Mouse (Mus musculus) kidney, embryonic 14.5 days (tissue): ENCODE measurements around the gene Sod2. TPM values are rescaled to one million over a fixed set of nuclear protein-coding genes. Genes with fewer than 3 reads are reported as not detected.
"Not testable (repeated sequence)": the region's sequence is repeated elsewhere in the genome, so short reads cannot be mapped to it uniquely, and the experiment has no call there.

Experiments
- ATAC-seq: fragments of 200-750 bp; cut with Nextera tagmentation; 2 replicates; pipeline ENCODE4 v1.8.0; 2017; ENCODE audit warnings: moderate number of reproducible peaks, mild to moderate bottlenecking, moderate TSS enrichment, moderate library complexity; ENCODE audit not compliant: low FRiP score, low TSS enrichment
- H3K27ac ChIP-seq: fragments of 300-500 bp; sonication (generic); 2 replicates; pipeline ENCODE4 v1.5.1; 2014; ENCODE audit warnings: low read depth, mild to moderate bottlenecking, low read length, moderate library complexity, mixed read lengths
- H3K27me3 ChIP-seq: fragments of 300-500 bp; sonication (generic); 2 replicates; pipeline ENCODE4 v1.6.1; 2014; ENCODE audit warnings: mild to moderate bottlenecking, low read length; ENCODE audit not compliant: control insufficient read depth, insufficient read depth
- H3K36me3 ChIP-seq: fragments of 300-500 bp; sonication (generic); 2 replicates; pipeline ENCODE4 v1.6.1; 2014; ENCODE audit warnings: low read length, mixed read lengths; ENCODE audit not compliant: control insufficient read depth, insufficient read depth
- H3K4me1 ChIP-seq: fragments of 300-500 bp; sonication (generic); 2 replicates; pipeline ENCODE4 v1.6.1; 2014; ENCODE audit warnings: low read length, mixed read lengths; ENCODE audit not compliant: control insufficient read depth, insufficient read depth
- H3K4me2 ChIP-seq: fragments of 300-500 bp; sonication (generic); replicated peaks from 2 replicates; pipeline ENCODE4 v1.6.1; 2014; ENCODE audit warnings: low read depth, mild to moderate bottlenecking, low read length
- H3K4me3 ChIP-seq: fragments of 300-500 bp; sonication (generic); 2 replicates; pipeline ENCODE4 v1.5.1; 2014; ENCODE audit warnings: mild to moderate bottlenecking, low read length
- H3K9ac ChIP-seq: fragments of 300-500 bp; sonication (generic); 2 replicates; pipeline ENCODE4 v1.6.1; 2014; ENCODE audit warnings: low read depth, mild to moderate bottlenecking, low read length, moderate library complexity
- H3K9me3 ChIP-seq: fragments of 300-500 bp; sonication (generic); 2 replicates; pipeline ENCODE4 v1.6.1; 2016; ENCODE audit warnings: low read length; ENCODE audit not compliant: control insufficient read depth
- WGBS: fragments of 180-500 bp; shearing (Covaris S2); extraction: QIAGEN DNeasy Blood & Tissue Kit; methylation state at CpG from one replicate; pipeline ENCODE4 v1.1.7; 2014; 5-methylcytosine and 5-hydroxymethylcytosine counted together
- polyA plus RNA-seq: library from polyadenylated mRNA; unstranded; fragments of >200 nt; fragmentation: Nextera tagmentation; extraction: Ambion mirVana; gene quantifications from 2 replicates; pipeline ENCODE4 v1.2.1, GENCODE M21; 2014

Gene Sod2
- 139 and 144 TPM in 2 replicates for polyA plus RNA-seq

DNA sequence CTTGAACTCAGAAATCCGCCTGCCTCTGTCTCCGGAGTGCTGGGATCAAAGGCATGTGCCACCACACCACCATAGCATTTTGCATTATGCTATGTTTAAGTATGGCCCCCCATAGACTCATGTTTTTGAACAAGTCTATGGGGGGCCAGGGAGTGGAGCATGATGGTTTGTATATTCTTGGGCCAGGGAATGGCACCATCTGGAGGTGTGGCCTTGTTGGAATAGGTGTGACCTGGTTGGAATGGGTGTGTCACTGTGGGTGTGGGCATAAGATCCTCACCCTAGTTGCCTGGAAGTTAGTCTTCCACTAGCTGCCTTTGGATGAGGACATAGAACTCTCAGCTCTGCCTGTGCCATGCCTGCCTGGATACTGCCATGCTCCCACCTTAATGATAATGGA is at the start of gene Sod2:
Gene Sod2, plus strand, starts transcription at position 301 of the 400 bp plus-strand sequence.
- Histone ChIP-seq H3K4me1 (peaks cover 11% of the 10 kb centered on the region; the same call in 1 of the 2 replicates), H3K27ac (peak within 1 kb of the TSS; percentile 72; the same call in 1 of the 2 replicates), H3K9ac (peak within 1 kb of the TSS; percentile 44; the same call in 1 of the 2 replicates), H3K4me3 (peak within 1 kb of the TSS; percentile 73), H3K4me2 (peak within 1 kb of the TSS; percentile 64)
- not testable (repeated sequence) for H3K9me3 ChIP-seq, ATAC-seq, H3K27me3 ChIP-seq, H3K36me3 ChIP-seq
- WGBS = 95% methylated on average over 2 of the region's 2 CpGs

DNA sequence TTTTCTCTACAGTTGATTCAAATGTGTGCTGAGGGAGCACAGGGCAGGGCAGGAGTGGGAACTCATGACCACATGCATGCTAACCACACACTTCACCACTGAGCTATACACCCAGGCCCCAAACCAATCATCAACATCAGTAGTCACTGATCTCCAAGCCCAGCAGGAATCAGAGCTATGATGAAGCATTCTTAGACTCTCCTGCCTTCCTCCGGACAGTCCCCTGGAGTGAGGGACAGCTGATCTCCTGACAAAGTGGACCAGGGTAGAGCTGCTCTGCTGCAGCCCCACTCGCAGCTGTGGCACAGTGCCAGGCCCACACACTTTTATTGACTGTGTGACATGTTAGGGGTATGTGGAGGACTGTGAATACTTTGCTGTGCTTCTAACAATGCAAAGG is 47.3 kb upstream of the Sod2 start:
- H3K36me3 ChIP-seq = peaks cover 23% of the 10 kb centered on the region
- not testable (repeated sequence) for H3K27ac ChIP-seq, H3K9me3 ChIP-seq, H3K4me3 ChIP-seq, H3K27me3 ChIP-seq, H3K9ac ChIP-seq, ATAC-seq, H3K4me2 ChIP-seq, H3K4me1 ChIP-seq
- WGBS = 24% methylated on average over 1 of the region's 2 CpGs

DNA sequence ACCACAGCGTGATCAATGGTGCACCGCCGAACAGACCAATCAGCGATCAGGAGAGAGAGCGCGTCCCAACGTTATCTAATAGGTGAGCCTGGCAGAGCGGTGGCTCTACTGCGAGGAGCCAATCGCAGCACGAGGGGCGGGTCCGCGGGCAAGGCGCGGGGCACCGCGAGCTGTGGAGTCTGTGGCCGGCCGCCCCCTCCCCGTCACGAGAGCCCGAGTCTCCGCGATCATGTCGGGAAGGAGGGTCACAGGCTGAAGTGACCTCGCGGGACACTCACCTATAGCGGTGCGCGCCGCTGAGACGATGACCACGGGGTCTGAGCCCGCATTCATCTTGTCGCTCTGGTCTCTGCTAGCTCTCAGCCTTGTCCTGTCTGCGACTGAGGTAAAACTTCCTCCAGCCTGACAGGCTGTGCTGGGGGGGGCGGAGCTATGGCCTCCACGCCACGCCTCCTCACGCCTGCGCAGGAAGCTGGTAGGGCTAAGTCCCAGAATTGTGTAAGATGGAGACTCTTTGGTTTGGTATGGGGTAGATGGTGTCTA is 46.2 kb upstream of the Sod2 start, which contains the start of gene Acat2:
Gene Acat2, minus strand, starts transcription at position 417 of the 543 bp plus-strand sequence.
- peak within 1 kb of the TSS; percentile 3; the same call in 1 of the 2 replicates for H3K27ac ChIP-seq
- peak within 1 kb of the TSS; percentile 56 for H3K4me2 ChIP-seq
- peak; percentile 99 for ATAC-seq
- H3K9me3 ChIP-seq = no peaks in the 10 kb centered on the region
- peak within 1 kb of the TSS; percentile 19; the same call in 1 of the 2 replicates for H3K9ac ChIP-seq
- no peaks in the 10 kb centered on the region for H3K4me1 ChIP-seq
- under 1% methylated on average over 38 of the region's 42 CpGs for WGBS
- no peaks in the 10 kb centered on the region for H3K27me3 ChIP-seq
- H3K36me3 ChIP-seq = peaks cover 23% of the 10 kb centered on the region
- H3K4me3 ChIP-seq = peak within 1 kb of the TSS; percentile 40

DNA sequence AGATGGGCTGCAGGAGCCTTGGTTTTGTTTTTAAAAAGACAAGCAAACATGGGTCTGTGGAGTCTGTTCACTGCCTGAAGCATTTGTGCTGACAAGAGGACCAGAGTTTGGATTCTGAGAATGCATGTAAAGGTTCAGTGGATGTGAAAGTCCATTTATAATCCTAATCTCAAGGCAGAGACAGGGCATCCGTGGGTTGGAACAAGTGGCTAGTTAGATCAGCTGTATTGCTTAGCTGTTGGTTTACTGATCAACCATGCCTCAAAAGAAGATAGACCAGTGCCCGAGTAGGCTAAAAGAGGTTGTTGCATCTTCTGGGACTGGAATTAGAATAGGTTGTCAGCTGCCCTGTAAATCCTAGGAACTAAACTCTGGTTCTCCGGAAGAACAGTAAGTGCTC is 43.2 kb upstream of the Sod2 start:
- no peaks in the 10 kb centered on the region for H3K4me1 ChIP-seq
- H3K9me3 ChIP-seq = no peaks in the 10 kb centered on the region
- H3K4me3 ChIP-seq = no peak overlapping the region
- no peak overlapping the region for H3K27ac ChIP-seq
- no peak overlapping the region for H3K9ac ChIP-seq
- WGBS = 82% methylated on average over 3 of the region's 3 CpGs
- no peaks in the 10 kb centered on the region for H3K27me3 ChIP-seq
- no peak for ATAC-seq
- H3K36me3 ChIP-seq = peaks cover 27% of the 10 kb centered on the region
- H3K4me2 ChIP-seq = no peak overlapping the region

DNA sequence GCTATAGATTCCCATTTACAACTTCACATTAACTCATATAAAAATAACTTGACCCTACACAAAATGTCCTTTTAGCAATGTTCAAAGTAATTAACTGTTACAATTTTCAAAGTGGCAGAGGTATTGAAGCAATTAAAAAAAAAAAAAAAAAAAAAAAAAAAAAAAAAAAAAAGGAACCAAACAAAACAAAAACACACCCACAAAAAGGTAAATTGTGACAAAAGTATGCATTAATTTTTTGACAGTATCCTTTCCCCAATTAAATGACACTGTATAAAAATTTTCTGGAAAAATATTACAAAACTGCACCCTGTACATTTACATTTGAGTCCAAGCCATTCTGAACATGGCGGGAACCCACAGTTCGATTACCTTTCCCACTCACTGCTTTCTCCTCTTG is 39.5 kb upstream of the Sod2 start:
- H3K36me3 ChIP-seq = peaks cover 44% of the 10 kb centered on the region
- WGBS = 86% methylated on average over 2 of the region's 2 CpGs

DNA sequence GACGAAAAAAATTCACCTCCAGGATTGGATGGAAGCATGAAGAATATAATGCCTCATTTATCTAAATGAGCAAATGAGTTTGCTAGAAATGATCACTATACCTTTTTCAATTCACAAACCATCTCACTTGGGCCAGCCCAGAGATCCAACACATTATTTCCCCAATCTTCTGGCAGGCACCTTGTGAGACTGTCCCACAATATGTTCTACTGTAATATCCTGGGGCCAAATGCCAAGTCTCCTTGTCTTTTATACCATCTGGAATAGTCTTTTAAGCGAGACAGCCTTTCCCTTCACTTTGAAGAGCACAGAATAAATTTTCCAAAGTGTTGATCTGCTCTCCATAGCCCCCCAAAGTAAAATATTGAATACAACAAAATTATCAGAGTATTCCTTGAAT is 32.8 kb upstream of the Sod2 start:
- Histone ChIP-seq H3K4me3 (no peak overlapping the region), H3K4me1 (no peaks in the 10 kb centered on the region), H3K27me3 (no peaks in the 10 kb centered on the region), H3K4me2 (no peak overlapping the region), H3K9me3 (no peaks in the 10 kb centered on the region), H3K36me3 (peaks cover 66% of the 10 kb centered on the region), H3K27ac (no peak overlapping the region), H3K9ac (no peak overlapping the region)
- WGBS = 86% methylated on average over 2 of the region's 2 CpGs
- no peak for ATAC-seq

More for the DNA sequence above, 39.5 kb upstream of the Sod2 start:
- Histone ChIP-seq H3K4me2 (no peak overlapping the region), H3K27me3 (no peaks in the 10 kb centered on the region), H3K9ac (no peak overlapping the region), H3K4me3 (no peak overlapping the region), H3K27ac (no peak overlapping the region), H3K9me3 (no peaks in the 10 kb centered on the region), H3K4me1 (no peaks in the 10 kb centered on the region)
- ATAC-seq = no peak

DNA sequence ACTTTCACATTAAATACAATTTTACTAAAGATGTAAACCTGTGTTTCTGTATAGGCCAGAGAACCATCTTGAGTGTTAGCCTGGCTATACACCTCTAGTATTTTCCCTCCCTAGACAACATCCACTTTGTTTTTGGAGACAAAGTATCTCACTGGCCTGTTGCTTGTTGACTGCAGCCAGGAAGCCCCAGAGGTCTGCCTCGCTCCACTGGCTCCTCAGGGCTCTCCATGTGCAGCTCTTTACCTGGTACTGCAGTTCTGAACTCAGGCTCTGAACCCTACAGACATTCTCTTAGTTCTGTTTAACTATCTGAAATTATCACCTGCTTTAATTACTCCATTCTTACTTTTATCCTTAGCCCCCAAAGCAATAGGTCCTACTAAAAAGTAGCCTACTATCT is 28.1 kb upstream of the Sod2 start:
- no peak overlapping the region for H3K9ac ChIP-seq
- H3K4me1 ChIP-seq = no peaks in the 10 kb centered on the region
- no peaks in the 10 kb centered on the region for H3K27me3 ChIP-seq
- H3K27ac ChIP-seq = no peak overlapping the region
- no peak for ATAC-seq
- no peak overlapping the region for H3K4me2 ChIP-seq
- WGBS = 96% methylated on average over 1 of the region's 1 CpGs
- H3K9me3 ChIP-seq = no peaks in the 10 kb centered on the region
- H3K36me3 ChIP-seq = peaks cover 72% of the 10 kb centered on the region
- no peak overlapping the region for H3K4me3 ChIP-seq

DNA sequence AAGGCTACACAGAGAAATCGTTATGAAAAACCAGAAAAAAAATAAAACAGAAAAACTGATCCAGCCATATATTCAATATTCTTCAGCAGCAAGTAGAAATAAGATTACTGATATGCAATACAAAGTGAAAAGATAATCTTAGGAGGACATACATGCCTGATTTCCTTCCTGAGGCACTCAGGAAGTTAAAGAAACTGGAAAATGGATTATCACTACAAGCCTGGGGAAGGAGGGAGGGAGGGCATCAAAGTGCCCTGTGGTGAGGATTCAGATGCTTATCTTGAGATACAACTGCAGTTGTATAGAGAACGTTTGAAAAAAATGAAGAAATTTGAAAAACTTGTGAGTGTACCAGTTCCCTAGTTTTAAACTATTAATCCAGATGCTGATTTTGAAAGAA is 22.7 kb upstream of the Sod2 start:
- WGBS = 78% methylated on average over 2 of the region's 2 CpGs
- H3K27ac ChIP-seq = no peak overlapping the region
- no peak overlapping the region for H3K4me2 ChIP-seq
- no peak overlapping the region for H3K9ac ChIP-seq
- H3K9me3 ChIP-seq = no peaks in the 10 kb centered on the region
- H3K27me3 ChIP-seq = no peaks in the 10 kb centered on the region
- H3K36me3 ChIP-seq = peaks cover 58% of the 10 kb centered on the region
- H3K4me3 ChIP-seq = no peak overlapping the region
- ATAC-seq = no peak
- H3K4me1 ChIP-seq = peaks cover 3% of the 10 kb centered on the region; the same call in 1 of the 2 replicates

DNA sequence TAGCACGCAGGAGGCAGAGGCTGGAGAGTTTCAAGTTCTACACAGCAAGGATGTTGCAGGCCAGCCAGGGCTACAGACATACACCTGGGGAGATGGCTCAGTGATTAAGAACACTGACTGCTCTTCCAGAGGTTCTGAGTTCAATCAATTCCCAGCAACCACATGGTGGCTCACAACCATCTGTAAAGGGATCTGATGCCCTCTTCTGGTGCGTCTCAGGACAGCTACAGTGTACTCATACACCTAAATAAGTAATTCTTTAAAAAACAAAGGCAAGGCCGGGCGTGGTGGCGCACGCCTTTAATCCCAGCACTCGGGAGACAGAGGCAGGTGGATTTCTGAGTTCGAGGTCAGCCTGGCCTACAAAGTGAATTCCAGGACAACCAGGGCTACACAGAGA is 18.6 kb upstream of the Sod2 start:
- not testable (repeated sequence) for ATAC-seq

More for the DNA sequence above, 18.6 kb upstream of the Sod2 start:
- not testable (repeated sequence) for H3K27me3 ChIP-seq, H3K27ac ChIP-seq, H3K9ac ChIP-seq, H3K9me3 ChIP-seq, H3K4me3 ChIP-seq, H3K4me2 ChIP-seq
- WGBS = 97% methylated on average over 8 of the region's 8 CpGs
- Histone ChIP-seq H3K4me1 (peaks cover 11% of the 10 kb centered on the region), H3K36me3 (peaks cover 28% of the 10 kb centered on the region)
